Mouse (Mus musculus): ENCODE measurements around the gene Wdr24. TPM values are rescaled to one million over a fixed set of nuclear protein-coding genes. Genes with fewer than 3 reads are reported as not detected.

Wdr24 gene
- polyA plus RNA-seq, 2 experiments, result 26.0 to 45.1 TPM

DNA sequence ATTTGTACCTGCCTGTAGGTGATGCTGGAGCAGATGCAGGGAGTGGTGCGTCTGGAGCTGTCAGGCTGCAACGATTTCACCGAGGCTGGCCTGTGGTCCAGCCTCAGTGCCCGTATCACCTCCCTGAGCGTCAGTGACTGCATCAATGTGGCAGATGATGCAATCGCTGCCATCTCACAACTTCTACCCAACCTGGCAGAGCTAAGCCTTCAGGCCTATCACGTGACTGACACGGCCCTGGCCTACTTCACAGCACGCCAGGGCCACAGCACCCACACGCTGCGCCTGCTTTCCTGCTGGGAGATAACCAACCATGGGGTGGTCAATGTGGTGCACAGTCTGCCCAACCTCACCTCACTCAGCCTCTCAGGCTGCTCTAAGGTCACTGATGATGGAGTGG is 5.8 kb upstream of the Wdr24 start:
- Histone ChIP-seq H3K27me3 (ENCODE audit: control insufficient read depth, insufficient read depth, low read length) (peaks cover 41% of the 10 kb centered on the region), H3K9me3 (ENCODE audit: control insufficient read depth, low read length) (no peaks in the 10 kb centered on the region), H3K4me3 (replicated peaks; ENCODE audit: low read length) (no peak overlapping the region), H3K4me1 (ENCODE audit: control insufficient read depth, insufficient read depth, low read length) (0 out of 2 replicates have a peak, but pooled peaks cover 4% of the 10 kb centered on the region), H3K36me3 (ENCODE audit: control insufficient read depth, insufficient read depth, low read length) (no peaks in the 10 kb centered on the region), H3K4me2 (replicated peaks; ENCODE audit: low read depth, low read length, severe bottlenecking) (no peak overlapping the region), H3K9ac (ENCODE audit: low read depth, low read length, severe bottlenecking) (no peak overlapping the region), H3K27ac (replicated peaks; ENCODE audit: low read depth, low read length) (no peak overlapping the region)
- no peak for DNase-seq (ENCODE audit: low spot score)
- 82% methylated on average over 11 of the region's 11 CpGs for WGBS
- no peak for TF ChIP-seq POLR2A (IDR thresholded peaks at IDR 0.05; ENCODE audit: borderline replicate concordance, extremely low read depth, insufficient read depth, insufficient read length)
- ATAC-seq (ENCODE audit: low FRiP score, low read depth), result no peak

GRCm38 (mm10) chr17:25818851-25819780 is 4.3 kb upstream of the Wdr24 start:
- no peaks in the 10 kb centered on the region for H3K36me3 ChIP-seq (ENCODE audit: control insufficient read depth, insufficient read depth, low read length)
- H3K9me3 ChIP-seq (ENCODE audit: control insufficient read depth, low read length), result no peaks in the 10 kb centered on the region
- peak overlapping the region; percentile 28; the same call in 1 of the 2 replicates for H3K4me2 ChIP-seq (replicated peaks; ENCODE audit: low read depth, low read length, severe bottlenecking)
- H3K9ac ChIP-seq (ENCODE audit: low read depth, low read length, severe bottlenecking), result no peak overlapping the region
- no peak for TF ChIP-seq POLR2A (IDR thresholded peaks at IDR 0.05; ENCODE audit: borderline replicate concordance, extremely low read depth, insufficient read depth, insufficient read length)
- ATAC-seq (ENCODE audit: low FRiP score, low read depth), result no peak
- peaks cover 3% of the 10 kb centered on the region for H3K4me1 ChIP-seq (ENCODE audit: control insufficient read depth, insufficient read depth, low read length)
- H3K4me3 ChIP-seq (replicated peaks; ENCODE audit: low read length), result no peak overlapping the region
- no peak overlapping the region for H3K27ac ChIP-seq (replicated peaks; ENCODE audit: low read depth, low read length)
- no peak for DNase-seq (ENCODE audit: low spot score)
- whole genome bisulfite sequencing, result 5% methylated on average over 46 of the region's 46 CpGs
- peaks cover 35% of the 10 kb centered on the region for H3K27me3 ChIP-seq (ENCODE audit: control insufficient read depth, insufficient read depth, low read length)

GRCm38 (mm10) chr17:25824362-25825142 is 1.1 kb downstream of the Wdr24 start:
- H3K27me3 ChIP-seq (ENCODE audit: control insufficient read depth, insufficient read depth, low read length), result peaks cover 10% of the 10 kb centered on the region
- no peak for TF ChIP-seq POLR2A (IDR thresholded peaks at IDR 0.05; ENCODE audit: borderline replicate concordance, extremely low read depth, insufficient read depth, insufficient read length)
- peak overlapping the region; percentile 47 for H3K4me3 ChIP-seq (replicated peaks; ENCODE audit: low read length)
- peaks cover 16% of the 10 kb centered on the region for H3K4me1 ChIP-seq (ENCODE audit: control insufficient read depth, insufficient read depth, low read length)
- no peaks in the 10 kb centered on the region for H3K9me3 ChIP-seq (ENCODE audit: control insufficient read depth, low read length)
- peaks cover 20% of the 10 kb centered on the region for H3K36me3 ChIP-seq (ENCODE audit: control insufficient read depth, insufficient read depth, low read length)
- 76% methylated on average over 16 of the region's 17 CpGs for WGBS
- no peak for ATAC-seq (ENCODE audit: low FRiP score, low read depth)
- peak overlapping the region; percentile 71 for H3K4me2 ChIP-seq (replicated peaks; ENCODE audit: low read depth, low read length, severe bottlenecking)
- DNase-seq (ENCODE audit: low spot score), result no peak
- peak overlapping the region; percentile 38; the same call in 1 of the 2 replicates for H3K9ac ChIP-seq (ENCODE audit: low read depth, low read length, severe bottlenecking)
- no peak overlapping the region for H3K27ac ChIP-seq (replicated peaks; ENCODE audit: low read depth, low read length)

DNA sequence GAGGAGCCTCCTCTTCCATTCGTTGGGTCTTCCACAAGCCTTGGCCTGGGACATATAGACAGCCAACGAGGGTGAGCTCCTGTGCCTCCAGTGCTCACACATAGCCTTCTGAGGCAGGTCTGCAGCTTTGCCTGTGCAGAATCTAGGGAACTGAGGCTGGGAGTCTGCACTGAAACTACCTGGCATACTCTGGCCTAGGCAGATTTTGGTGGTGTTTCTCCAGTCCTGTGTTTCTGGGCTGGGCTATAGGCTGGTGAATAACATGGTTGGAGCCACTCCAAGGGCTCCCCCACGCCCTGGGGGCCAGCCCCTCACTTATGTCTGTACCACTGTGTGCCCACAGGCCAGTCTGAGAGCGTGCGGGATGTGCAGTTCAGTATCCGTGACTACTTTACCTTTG is 1.9 kb downstream of the Wdr24 start:
- H3K27ac ChIP-seq (replicated peaks; ENCODE audit: low read depth, low read length), result no peak overlapping the region
- peaks cover 26% of the 10 kb centered on the region for H3K36me3 ChIP-seq (ENCODE audit: control insufficient read depth, insufficient read depth, low read length)
- no peak for TF ChIP-seq POLR2A (IDR thresholded peaks at IDR 0.05; ENCODE audit: borderline replicate concordance, extremely low read depth, insufficient read depth, insufficient read length)
- H3K4me1 ChIP-seq (ENCODE audit: control insufficient read depth, insufficient read depth, low read length), result peaks cover 22% of the 10 kb centered on the region
- DNase-seq (ENCODE audit: low spot score), result no peak
- H3K4me3 ChIP-seq (replicated peaks; ENCODE audit: low read length), result no peak overlapping the region
- 80% methylated on average over 6 of the region's 6 CpGs for WGBS
- H3K27me3 ChIP-seq (ENCODE audit: control insufficient read depth, insufficient read depth, low read length), result peaks cover 3% of the 10 kb centered on the region
- ATAC-seq (ENCODE audit: low FRiP score, low read depth), result no peak
- no peak overlapping the region for H3K4me2 ChIP-seq (replicated peaks; ENCODE audit: low read depth, low read length, severe bottlenecking)
- H3K9ac ChIP-seq (ENCODE audit: low read depth, low read length, severe bottlenecking), result no peak overlapping the region
- H3K9me3 ChIP-seq (ENCODE audit: control insufficient read depth, low read length), result no peaks in the 10 kb centered on the region

DNA sequence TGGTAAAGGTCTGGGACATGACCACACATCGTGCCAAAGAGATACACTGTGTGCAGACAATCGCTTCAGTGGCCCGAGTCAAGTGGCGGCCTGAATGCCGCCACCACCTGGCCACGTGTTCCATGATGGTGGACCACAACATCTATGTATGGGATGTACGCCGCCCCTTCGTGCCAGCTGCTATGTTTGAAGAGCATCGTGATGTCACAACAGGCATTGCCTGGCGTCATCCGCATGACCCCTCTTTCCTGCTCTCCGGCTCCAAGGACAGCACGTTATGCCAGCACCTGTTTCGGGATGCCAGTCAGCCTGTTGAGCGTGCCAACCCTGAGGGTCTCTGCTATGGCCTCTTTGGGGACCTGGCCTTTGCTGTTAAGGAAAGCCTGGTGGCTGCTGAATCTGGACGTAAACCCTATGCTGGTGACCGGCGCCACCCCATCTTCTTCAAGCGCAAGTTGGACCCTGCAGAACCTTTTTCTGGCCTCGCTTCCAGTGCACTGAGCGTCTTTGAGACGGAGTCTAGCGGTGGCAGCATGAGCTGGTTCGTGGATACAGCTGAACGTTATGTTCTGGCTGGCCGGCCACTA is 2.6 kb downstream of the Wdr24 start:
- peaks cover 25% of the 10 kb centered on the region for H3K4me1 ChIP-seq (ENCODE audit: control insufficient read depth, insufficient read depth, low read length)
- H3K9ac ChIP-seq (ENCODE audit: low read depth, low read length, severe bottlenecking), result no peak overlapping the region
- peaks cover 33% of the 10 kb centered on the region for H3K36me3 ChIP-seq (ENCODE audit: control insufficient read depth, insufficient read depth, low read length)
- H3K27ac ChIP-seq (replicated peaks; ENCODE audit: low read depth, low read length), result no peak overlapping the region
- TF ChIP-seq POLR2A (IDR thresholded peaks at IDR 0.05; ENCODE audit: borderline replicate concordance, extremely low read depth, insufficient read depth, insufficient read length), result no peak
- no peak for DNase-seq (ENCODE audit: low spot score)
- H3K4me2 ChIP-seq (replicated peaks; ENCODE audit: low read depth, low read length, severe bottlenecking), result no peak overlapping the region
- H3K4me3 ChIP-seq (replicated peaks; ENCODE audit: low read length), result no peak overlapping the region
- no peaks in the 10 kb centered on the region for H3K27me3 ChIP-seq (ENCODE audit: control insufficient read depth, insufficient read depth, low read length)
- ATAC-seq (ENCODE audit: low FRiP score, low read depth), result no peak
- no peaks in the 10 kb centered on the region for H3K9me3 ChIP-seq (ENCODE audit: control insufficient read depth, low read length)
- WGBS, result 96% methylated on average over 27 of the region's 27 CpGs

Data from limb, embryonic 14.5 days (tissue).